Mouse (Mus musculus): Measurements from ENCODE around the gene Usp25.

Gene Usp25

DNA sequence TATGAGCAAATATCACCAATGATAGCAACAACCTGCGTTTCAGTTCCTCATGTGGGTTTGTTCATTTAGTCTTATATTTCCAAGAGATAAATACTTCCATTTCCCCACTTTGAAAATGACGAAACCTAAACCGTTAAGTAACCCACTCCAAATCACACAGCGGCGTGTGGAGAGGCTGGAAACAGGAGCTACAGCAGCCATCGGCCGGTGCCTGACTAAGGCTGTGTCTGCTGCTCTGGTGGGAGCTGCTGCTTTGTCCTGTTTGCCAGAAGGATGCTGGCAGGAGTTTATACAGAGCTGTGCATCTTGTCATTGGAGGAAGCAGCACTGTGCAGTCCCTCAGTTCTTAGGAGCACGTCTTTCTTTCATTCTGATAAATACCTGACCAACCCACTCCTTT is 21.2 kb downstream of the Usp25 start:
- no peak for DNase-seq (ENCODE audit: low spot score)

DNA sequence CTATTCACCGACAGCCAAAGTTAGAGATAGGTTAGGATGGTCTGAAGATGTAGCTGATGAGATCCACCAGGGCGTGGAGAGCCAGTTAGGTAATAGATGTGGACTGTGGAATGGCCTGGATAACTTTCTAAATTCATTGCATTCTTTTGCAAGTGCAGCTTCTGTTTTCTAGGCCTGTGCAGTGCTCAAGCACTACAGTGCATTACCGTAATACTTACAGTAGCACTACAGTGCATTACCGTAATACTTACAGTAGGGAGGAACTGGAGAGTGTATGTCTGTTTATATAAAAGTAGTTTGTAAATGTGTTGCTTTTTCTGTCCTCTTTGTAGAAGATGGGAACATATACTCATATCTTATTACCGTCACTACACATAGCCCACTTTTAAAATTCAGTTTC is 28.1 kb downstream of the Usp25 start:
- DNase-seq (ENCODE audit: low spot score) = no peak

DNA sequence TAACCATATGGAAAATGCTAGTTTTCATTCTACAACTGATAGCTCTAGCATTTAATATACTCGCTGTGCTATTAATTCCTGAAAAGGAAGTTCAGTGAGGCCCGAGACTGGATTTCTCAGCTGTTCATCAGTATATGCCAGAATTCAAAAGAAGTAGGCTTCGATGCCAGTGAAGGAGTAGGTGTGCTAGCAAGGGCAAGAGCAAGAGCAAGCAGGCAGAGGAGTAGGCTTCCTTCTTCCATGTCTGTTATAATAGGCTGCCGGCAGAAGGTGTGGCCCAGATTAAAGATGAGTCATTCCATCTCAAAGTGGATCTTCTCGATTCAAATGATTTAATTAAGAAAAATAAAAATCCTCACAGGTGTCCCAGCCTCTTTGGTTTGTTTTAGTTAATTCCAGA is 30.0 kb downstream of the Usp25 start:
- DNase-seq (ENCODE audit: low spot score) = no peak

DNA sequence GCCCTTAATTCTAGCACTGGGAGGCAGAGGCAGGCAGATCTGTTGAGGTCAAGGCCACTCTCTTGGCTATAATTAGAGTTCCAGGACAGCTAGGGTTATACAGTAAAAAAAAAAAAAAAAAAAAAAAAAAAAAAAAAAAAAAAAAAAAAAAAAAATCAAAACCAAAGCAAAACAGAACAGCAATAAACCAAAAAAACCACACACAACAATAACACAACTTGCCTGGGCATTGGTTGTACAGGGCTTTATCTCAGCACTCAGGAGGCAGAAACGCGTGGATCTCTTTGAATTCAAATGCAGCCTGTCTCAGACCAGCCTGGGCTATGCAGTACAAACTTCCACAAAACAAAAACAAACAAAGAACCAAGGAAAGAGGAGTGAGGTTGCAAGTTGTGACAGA is 40.7 kb downstream of the Usp25 start:
- no peak for DNase-seq (ENCODE audit: low spot score)

DNA sequence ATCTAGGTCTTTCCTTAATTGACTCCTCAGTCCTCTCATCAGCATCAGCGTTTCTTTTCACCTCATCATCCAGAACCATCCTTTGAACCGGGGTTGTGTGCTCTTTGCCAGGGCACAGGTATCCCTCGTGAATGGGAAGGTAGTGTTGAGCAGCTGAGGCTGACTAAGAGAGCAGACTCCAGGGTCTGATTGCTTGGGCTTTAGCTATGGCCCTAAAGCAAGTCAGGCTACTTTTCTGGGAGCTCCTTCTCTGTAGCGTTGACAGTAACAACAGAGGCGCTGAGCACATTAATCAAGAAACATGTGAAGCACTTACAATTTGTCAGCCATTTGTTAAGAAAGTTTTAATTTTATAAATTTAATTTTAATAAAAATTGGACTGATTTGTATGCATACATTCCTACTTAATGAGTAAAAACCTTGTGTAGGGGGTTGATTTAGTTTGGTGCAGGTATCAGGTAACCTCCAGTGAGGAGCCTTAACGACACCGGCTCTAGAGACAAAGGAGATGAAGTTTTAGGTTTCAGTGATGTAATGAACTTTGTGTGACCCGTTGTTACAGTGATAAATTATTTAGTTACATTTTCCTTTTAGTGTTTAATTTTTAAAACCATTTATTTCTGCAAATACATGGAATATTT is 42.1 kb downstream of the Usp25 start:
- no peak for DNase-seq (ENCODE audit: low spot score)

DNA sequence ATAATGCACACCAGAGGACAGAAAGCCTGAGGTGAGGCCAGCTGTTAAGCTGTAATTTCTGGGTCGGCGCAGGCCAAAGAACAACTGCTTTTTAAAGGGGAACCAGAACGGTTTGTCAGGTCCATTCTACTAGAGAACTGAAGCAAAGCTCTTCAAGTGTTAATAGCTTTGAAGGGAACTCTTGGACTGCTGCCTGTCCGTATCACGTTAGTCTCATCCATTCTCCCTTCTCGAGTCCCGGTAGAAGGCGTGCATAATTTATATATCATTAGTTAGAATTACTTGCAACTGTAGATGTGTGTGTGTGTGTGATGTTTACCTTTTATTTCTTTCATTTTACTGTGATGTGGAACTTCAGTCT is 42.6 kb downstream of the Usp25 start:
- DNase-seq (ENCODE audit: low spot score) = no peak

DNA sequence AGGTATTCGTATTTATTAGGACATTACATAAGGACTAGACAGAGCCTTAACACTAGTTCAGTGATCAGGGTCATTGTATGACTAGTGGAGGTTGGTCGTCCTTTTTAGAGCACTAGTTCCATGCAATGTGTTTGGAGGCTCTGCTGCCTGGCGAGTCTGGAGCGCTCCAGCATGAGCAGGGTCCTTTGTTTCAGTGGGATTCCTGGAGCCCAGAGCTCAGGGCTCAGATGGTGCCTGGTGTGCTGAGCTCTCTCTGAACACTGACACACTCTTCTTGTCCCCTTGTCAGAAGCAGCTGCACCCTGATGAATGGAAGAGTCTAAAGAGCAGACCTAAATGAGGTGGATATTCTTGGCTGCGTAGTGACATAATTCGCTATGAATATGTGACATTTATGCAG is 45.1 kb downstream of the Usp25 start:
- no peak for DNase-seq (ENCODE audit: low spot score)

DNA sequence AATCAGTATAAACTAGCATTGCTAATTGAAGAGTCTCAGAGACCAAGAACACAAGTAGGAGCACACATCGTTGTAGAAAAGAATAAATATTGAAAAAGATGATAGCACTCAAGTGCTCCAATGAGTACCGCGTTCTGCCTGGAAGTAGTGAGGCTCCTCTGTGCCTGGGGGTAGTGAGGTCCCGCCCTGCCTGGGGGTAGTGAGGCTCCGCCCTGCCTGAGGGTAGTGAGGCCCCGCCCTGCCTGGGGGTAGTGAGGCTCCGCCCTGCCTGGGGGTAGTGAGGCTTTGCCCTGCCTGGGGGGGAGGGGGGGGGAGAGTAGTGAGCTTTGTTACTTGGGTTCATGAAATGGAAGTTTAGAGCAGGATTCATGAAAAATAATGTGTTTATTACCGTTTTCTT is 46.7 kb downstream of the Usp25 start:
- no peak for DNase-seq (ENCODE audit: low spot score)

DNA sequence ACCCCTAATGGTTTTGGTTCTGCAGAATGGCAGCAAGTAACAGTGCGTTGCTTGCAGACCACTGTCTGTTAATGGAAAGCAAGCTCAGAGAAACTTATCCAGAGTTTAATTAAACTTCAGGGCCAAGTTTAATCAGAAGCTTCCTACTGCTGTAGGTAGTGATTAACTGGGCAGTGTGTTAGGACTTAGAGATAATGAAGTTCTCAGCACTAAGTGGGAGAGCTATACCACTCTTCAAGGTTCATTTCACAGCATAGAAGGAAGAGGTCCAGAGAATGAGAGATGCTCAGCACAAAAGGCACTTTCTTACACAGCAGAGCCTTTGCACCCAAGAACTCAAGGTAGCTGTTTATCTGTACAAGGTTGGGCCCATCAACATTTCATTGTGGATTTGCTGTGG is 50.4 kb downstream of the Usp25 start:
- DNase-seq (ENCODE audit: low spot score) = no peak

DNA sequence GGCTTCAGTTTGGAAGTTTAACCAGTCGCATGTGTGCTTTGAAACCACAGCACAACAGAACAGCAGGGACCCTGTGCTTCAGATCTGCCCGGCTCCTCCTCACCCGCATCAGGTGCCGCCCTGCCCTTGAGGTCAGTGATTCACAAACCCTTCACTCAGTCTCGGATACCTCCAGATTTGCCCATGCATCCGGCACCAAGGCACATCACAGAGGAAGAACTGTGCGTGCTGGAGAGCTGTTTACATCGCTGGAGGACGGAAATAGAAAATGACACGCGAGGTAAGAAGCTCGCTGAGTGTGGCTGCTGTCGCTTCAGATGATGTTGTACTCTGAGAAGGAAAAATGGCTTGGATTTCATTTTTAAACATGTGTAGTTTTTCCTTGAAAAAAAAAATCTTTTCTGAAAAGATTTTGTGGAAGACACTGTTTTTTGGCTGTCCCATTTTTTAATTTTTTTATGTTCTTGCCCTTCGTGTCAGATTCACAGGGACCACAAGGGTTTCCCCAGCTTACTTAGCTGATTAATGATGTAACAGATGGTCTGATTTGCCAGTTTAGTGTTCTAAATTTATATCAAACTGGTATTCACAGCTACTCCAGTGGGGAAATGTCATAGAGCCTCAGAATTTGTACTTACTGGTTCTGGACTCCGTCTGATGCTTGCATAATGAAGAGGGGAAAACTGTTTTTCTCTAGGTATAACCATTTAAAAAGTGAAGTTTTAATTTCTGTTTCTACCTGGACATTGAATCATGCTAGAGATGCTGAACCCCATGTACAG is 63.6 kb downstream of the Usp25 start:
- no peak for DNase-seq (ENCODE audit: low spot score)

DNA sequence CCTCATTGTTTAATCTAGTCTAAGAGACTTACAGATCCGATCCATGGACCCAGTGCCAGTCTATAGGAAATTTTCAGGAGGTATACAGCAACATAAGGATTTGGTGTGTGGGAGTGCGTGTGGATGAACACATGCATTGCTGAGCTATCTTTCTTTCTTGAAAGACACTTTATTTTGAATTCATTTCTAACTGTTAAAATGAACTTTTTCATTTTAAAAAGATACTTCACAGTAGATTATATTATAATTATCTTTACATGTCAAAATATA is 64.2 kb downstream of the Usp25 start:
- DNase-seq (ENCODE audit: low spot score) = no peak

DNA sequence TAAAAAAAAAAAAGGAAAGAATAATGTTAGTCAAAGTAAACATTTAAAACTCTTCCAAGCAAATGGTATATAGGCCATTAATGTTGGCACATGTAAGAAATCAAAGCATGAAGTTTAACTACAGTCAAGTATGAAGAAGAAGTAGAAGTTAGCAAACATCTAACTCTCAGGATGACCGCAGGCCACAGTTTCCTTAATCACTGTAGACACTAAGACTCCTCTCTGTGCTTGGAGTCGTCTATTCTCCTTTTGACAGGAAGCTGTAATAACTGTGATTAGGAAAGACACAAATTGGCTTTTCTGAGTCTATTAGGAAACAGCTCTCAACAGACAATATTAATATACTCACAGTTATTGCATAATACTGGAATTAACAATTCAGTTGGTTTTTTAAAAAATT is 70.6 kb downstream of the Usp25 start:
- no peak for DNase-seq (ENCODE audit: low spot score)

DNA sequence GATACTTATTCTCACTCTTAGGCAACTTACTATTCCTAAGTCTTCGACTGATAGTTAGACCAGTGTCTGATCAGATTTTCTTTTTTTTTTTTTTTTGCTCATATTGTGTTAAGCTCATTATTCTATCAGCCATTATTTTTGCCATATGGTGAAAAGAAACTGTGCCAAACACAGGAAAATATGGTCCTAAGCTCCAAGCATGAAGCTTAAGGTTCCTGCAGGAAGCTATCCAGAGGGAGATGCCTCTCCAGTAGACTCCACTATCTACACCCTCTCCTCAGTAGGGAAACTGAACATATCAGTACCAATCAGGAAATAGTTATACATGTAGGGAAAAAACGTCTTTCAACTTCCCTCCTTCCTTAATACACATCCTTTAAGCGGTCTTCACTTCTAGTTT is 76.3 kb downstream of the Usp25 start:
- no peak for DNase-seq (ENCODE audit: low spot score)

DNA sequence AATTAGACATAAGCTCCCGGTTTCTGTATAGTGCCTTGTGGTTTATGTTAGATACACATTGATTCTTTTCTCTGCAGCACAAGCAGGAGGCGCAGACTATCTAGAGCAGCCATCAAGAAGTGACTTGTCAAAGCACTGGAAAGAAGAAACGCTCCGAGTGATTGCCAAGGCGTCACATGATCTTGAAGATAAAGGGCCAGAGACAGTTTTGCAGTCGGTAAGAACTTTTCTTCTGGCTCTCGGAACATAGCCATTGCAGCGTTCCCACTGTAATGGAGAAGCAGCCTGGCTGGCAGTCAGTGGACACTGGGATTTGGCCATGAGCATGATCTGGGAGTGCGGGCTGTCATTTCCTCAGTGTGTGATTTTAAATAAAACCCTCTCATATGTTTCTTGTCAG is 80.0 kb downstream of the Usp25 start:
- DNase-seq (ENCODE audit: low spot score) = no peak

DNA sequence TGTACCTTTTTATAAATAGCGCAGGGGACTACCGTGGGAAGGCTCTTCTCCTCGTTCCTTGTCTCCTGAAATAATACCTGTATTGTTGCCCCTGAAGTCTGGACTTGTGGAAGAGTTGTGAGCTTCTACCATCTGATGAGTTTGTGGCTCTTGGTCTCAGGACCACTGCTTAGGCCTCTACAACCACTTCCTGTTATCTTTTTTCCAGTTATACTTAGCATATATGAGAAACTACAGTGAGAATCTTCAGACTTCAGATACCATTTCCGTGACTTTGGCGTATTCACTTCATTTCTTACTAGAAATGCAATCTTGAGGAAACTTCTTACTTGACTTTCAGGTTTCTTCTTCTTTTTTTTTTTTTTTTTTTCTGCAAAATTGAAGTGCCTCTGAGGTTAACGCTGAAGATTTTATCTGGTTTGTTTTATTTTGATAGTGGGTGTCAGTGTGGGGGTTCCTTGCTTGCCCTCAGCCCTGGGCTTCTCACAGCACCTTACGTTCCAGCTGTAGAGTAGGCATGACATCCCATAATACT is 81.6 kb downstream of the Usp25 start:
- no peak for DNase-seq (ENCODE audit: low spot score)

DNA sequence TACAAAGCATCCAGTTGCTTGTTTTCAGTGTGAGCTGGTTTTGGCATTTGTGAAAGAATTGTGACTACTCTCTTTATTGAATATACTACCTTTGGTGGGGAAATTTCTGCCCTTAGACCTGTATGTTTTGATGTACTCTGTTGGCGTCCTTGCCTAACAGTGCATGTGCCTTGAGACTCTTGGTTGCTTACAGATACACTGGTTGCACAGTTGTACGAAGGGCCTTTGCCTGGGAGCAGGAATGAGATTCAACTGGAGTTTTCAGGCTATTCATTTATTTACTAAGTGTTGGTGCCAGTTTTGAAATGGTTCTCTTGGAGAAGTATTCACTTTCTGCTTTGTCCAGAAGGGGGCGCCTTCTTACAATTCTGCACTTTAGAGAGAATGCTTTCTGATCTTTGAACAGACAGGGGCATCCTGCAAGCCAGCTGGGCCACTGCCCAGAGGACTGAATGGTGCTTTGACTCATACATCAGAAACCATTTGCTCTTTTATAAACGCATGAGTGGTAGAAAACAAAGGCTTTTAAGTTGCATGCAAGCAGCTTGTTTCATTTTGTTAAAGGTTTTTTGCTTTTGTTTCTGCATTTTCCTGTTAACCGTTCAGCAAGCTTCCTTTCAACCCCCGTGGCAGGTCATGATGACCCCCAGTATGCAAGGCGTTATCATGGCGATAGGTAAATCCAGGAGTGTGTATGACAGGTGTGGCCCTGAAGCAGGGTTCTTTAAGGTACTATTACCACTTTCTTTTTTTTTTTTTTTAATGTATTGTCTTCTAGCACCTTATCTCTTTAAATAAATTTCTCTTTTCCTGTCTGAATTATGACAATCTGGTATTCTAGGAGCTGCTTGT is 85.7 kb downstream of the Usp25 start:
- peak; percentile 30 for DNase-seq (ENCODE audit: low spot score)

DNA sequence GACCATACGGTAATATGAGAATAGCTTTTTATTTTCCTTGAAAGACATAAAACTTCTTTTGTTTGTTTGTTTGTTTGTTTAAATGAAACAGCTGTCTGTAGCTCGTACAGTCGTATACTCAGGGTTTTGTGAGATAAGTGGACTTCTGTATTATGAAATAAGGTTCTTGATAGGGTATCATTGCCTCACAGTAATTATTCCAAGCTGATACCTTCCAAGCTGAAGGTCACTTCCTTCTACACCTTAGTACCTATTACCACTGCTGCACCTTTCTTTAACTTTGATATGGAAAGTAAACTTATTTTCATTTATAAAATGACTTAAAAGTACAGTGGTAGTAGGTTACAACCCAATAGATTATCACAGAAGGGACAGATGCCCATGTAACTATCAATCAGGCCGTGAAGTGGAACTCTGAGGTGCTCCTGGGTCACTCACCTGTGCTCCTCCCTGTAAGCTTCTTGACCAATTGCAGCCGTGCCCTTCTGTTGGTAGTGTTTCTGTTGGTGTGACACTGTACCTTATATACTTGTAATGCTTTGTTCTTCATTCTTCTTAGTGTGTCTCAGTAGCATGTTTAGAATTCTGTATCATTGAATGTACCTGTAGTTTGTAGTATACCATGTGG is 90.2 kb downstream of the Usp25 start:
- no peak for DNase-seq (ENCODE audit: low spot score)

DNA sequence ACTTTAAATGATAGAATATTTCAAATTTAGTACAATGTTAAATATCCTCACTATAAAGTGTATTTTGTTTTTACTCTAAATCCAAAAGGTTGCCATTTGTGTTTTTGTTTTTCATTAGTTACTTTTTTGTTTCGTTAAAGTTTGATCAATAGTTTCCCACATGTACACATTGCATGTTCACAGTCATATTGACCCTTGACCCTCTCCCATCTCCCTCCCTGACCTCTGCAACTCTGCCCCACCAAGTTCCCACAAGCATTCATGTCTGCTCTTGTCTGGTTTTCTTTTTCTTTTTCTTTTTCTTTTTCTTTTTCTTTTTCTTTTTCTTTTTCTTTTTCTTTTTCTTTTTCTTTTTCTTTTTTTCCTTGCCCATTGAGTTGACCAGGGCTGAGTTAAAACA is 97.8 kb downstream of the Usp25 start:
- DNase-seq (ENCODE audit: low spot score) = no peak

DNA sequence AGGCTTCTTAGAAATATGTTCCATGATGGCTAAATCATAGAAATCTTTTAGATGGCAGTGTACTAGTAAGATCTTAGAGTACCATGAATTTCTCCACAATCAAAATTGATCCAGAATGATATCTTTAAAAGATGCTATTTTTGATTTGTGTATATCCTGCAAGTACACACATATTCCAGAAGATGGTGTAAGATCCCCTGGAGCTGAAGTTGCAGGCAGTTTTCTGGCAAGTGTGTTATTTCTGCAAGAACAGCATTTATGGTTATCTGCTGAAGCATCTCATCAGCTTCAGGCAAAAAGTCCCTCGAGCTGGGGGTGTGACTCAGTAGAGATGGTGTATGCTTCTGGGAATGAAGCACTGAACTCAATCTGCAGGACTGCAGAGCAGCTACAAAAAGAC is 112.4 kb downstream of the Usp25 start:
- no peak for DNase-seq (ENCODE audit: low spot score)

DNA sequence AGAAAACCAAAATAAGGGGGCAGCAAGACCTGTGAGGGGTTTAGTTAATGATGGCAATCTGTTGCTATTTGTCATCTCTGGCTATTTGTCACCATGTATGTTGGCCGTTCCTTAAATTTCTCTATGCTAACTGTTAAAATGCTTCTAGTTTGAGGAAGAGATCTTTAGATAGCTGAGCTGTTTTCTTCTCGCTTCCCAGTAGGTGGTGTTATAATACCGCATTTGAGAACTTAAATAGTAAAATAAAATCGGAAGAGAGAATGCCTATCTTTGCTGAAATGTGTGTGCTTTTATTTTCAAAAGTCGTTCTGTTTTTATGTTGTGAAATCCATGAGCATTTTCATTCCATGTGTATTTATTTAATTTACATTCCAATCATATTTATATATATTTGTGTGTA is 115.2 kb downstream of the Usp25 start:
- DNase-seq (ENCODE audit: low spot score) = no peak

DNA sequence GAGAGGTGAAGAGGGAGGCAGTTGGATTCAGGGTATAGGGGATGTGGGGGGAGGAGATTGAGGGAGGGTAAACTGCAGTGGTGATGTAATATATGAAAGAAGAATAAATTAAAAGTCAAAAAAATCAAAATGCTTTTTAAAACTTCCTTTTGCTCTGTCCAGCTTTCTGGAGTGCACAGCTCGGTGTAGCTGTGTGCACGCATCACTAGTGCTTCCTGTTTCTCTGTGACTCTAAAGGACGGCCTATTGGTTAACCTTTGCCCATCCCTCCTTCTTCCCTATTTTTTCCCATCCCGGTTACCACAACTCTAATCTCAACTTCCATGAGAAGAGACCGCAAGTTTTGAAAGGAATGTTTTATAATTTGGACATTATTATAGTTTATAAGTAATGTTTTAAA is 119.5 kb downstream of the Usp25 start:
- DNase-seq (ENCODE audit: low spot score) = no peak

DNA sequence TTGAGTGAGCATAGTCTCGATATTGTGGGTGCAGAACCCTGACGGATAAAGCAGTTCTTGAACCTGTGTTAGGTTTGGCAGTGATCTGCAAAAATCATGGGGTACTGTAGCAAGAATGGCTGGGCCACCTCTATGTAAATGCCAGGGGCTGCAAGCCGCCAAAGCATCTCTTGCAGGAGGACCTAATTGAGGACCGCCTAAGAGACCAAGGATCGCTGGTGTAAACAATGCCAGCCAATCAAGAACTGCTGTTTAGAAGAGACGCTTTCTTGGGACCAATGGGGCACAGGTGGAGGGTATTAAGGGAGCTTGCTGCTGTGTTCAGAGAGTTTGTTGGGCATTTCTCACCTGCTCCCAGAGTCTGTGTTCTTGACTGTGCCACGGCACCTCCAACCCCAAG is 127.1 kb downstream of the Usp25 start:
- no peak for DNase-seq (ENCODE audit: low spot score)

DNA sequence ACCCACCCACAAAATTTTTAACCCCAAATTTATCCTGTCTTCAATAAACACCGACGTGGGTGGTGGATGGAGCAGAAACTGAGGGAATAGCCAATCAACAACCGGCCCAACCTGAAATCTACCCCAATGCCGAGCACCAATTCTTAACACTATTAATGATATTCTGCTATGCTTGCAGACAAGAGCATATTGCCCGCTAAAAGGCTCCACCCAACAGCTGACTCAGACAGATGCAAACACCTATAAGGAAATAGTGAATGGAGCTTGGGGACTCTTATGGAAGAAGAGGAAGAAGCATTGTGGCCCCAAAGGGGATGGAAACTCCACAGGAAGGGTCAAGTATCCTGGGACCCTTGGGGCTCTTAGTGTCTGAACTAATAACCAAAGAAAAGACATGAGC is 133.3 kb downstream of the Usp25 start:
- no peak for DNase-seq (ENCODE audit: low spot score)

All from ovary, postnatal 10 days (tissue).